In the genomic region with DNA sequence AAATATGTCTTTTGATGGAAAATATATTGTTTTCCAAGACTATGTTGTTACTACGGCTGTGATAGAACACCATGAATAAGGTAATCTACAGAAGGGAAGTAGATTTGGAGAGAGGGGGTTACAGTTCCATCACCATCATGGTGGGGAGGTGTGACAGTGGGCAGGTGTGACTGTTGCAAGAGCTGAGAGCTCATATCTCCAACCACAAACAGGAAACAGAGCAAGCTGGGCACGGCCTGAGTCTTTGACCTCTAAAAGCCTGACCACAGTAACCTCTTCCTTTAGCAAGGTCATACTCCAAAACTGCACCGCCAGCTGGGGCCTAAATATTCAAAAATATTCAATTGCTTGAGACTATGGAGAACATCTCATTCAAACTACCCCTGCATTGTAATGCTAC, we compare ENCODE assay signal across 22 mouse cellular contexts.
A peak's percentile ranks its signal among the peaks of the same experiment; 100 is the strongest.
DNase-seq lines count a peak whose midpoint lies in the region; ATAC-seq and TF ChIP-seq lines count a peak whose summit lies in the region.
"Had no signal": no experiment of that assay in that cellular context is flagged by ENCODE, and none has a peak within 500 bp of the region (broad histone marks: within the 10 kb centered on the region; RNA-seq: fewer than 3 reads in every experiment).

No protein-coding gene starts in this region.

- peak; percentile 43; the same call in 1 of the 2 replicates for ATAC-seq in liver, postnatal 0 days
- no peak for ATAC-seq in liver, embryonic 12.5 days
- peak; percentile 52 for ATAC-seq in megakaryocyte, adult 5-6 weeks (ENCODE audit: poor library complexity, severe bottlenecking)
- ATAC-seq: activated CD4-positive, CD25-positive, alpha-beta regulatory T cell, adult 4 months; CD4-positive, CD25-positive, alpha-beta regulatory T cell, adult 4 months; Patski had no signal

- TF ChIP-seq CTCF in liver, postnatal 0 days (IDR thresholded peaks at IDR 0.05; ENCODE audit: low read depth), result no peak

- no peaks in the 10 kb centered on the region for H3K36me3 ChIP-seq in liver, postnatal 0 days (replicated peaks; ENCODE audit: insufficient read depth, low read length)
- H3K36me3 ChIP-seq in liver, embryonic 12.5 days, result no peaks in the 10 kb centered on the region
- H3K36me3 ChIP-seq: G1E had no signal

- TF ChIP-seq EP300 in liver, postnatal 0 days (IDR thresholded peaks at IDR 0.05; ENCODE audit: low read depth), result no peak

- no peaks in the 10 kb centered on the region for H3K4me1 ChIP-seq in liver, postnatal 0 days (ENCODE audit: insufficient read depth)
- H3K4me1 ChIP-seq in liver, embryonic 12.5 days, result no peaks in the 10 kb centered on the region

- no peak overlapping the region for H3K4me3 ChIP-seq in liver, postnatal 0 days (ENCODE audit: low read depth, low read length)
- H3K4me3 ChIP-seq in liver, embryonic 12.5 days, result no peak overlapping the region

- no peaks in the 10 kb centered on the region for H3K27me3 ChIP-seq in liver, postnatal 0 days (ENCODE audit: insufficient read depth, low read length)
- H3K27me3 ChIP-seq in liver, embryonic 12.5 days (replicated peaks), result no peaks in the 10 kb centered on the region
- H3K27me3 ChIP-seq: CH12.LX had no signal

- DNase-seq in liver, postnatal 0 days, result no peak
- peak; percentile 75 for DNase-seq in 416B (ENCODE audit: low read depth)
- no peak for DNase-seq in cerebellum, adult 8-10 months
- DNase-seq in left cerebral cortex, postnatal 25 days (ENCODE audit: low spot score in 2 of 2), result no peak
- DNase-seq: adrenal gland, adult 2 months; adrenal gland, adult 8-10 months; adrenal gland, postnatal 10 days; adrenal gland, postnatal 14 days; adrenal gland, postnatal 25 days; adrenal gland, postnatal 36 days; B cell, adult 2 months; cerebellum, adult 11 months; cerebellum, adult 11-12 months; cerebellum, adult 18-20 months; cerebellum, adult 2 months had no signal

- no peak overlapping the region for H3K4me2 ChIP-seq in liver, postnatal 0 days (ENCODE audit: low read depth, low read length)
- no peak overlapping the region for H3K4me2 ChIP-seq in liver, embryonic 12.5 days

- intact Hi-C loops in left cerebral cortex, postnatal 25 days (cut with DNase I), result no loop called here

- no peak overlapping the region for H3K9ac ChIP-seq in liver, postnatal 0 days (replicated peaks)
- no peak overlapping the region for H3K9ac ChIP-seq in liver, embryonic 12.5 days

- WGBS in liver, postnatal 0 days (ENCODE audit: insufficient replicate concordance), result 45% methylated on average over 3 of the region's 3 CpGs
- WGBS in liver, embryonic 12.5 days (ENCODE audit: insufficient replicate concordance), result 36% methylated on average over 3 of the region's 3 CpGs

- H3K9me3 ChIP-seq in liver, postnatal 0 days (ENCODE audit: low read length), result no peaks in the 10 kb centered on the region
- H3K9me3 ChIP-seq in liver, embryonic 12.5 days (replicated peaks), result no peaks in the 10 kb centered on the region

- no peak overlapping the region for H3K27ac ChIP-seq in liver, postnatal 0 days (ENCODE audit: low read depth)
- no peak overlapping the region for H3K27ac ChIP-seq in liver, embryonic 12.5 days
